Mouse (Mus musculus) embryo, embryonic 10.5 days (tissue): ENCODE data around the gene Tnrc6a.
A peak's percentile ranks its signal among the peaks of the same experiment; 100 is the strongest.

Experiments
- DNase-seq: peaks from one replicate; pipeline ENCODE4 v3.0.0-alpha.2; 2015; ENCODE audit warnings: low spot score

The Tnrc6a gene

DNA sequence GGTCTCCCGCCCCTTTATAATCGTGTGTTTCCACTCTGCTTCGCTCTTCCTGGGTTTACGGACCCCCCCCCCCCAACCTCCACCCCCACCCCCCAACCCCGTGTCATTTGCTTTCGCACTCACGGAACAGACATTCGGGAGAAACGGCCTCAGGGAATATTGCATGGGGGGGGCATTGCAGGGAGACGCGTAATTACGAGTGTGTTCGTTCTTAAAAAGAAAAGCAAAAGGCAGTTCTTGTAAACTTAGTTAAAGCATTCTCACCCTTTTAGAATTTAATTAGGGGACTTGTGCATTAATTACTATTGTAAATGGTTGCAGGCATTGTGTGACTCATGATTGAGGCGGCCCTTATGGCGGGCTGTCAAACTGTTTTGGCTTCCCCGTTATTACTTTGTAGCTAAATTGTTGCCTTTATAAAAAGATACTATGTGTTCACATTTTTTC, 1.1 kb downstream of the Tnrc6a start:
- DNase-seq, result peak; percentile 48

DNA sequence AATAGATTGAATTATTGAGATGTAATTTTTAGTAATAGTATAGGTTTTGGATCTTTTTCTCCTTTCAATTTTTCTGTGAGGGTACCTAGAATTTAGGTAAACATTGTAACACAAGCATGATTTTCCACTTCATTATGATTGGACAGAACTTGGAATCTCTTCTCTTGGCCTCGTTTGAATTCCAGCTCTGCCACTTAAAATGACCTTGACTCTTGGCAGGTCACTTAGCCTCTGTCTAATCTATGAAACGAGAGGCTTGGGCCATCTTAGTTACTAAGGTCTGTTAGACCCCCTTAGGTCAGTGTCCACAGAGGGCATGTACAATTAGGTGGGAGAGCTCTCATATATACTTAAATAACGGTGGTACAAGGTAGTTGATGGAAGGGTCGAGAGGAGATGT, 2.4 kb downstream of the Tnrc6a start:
- no peak for DNase-seq

DNA sequence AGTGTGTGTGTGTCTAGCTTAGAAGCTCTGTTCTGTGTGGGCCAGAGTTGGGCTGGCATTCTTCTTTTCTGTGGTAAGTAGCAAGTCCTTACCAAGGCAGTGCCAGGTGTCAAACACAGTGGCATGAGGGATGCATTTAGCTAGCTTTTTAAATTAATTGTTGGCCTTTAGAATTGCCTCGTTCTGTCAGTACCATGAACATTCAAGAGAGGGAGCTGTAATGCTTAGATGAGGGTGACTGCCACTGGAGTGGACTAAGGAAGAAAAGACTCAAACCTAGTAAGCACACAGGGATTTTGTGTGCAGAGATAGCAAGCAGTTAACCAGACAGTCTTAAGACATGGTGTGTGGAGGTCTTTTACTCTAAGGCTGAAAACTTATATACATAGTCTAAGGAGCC, 3.6 kb downstream of the Tnrc6a start:
- no peak for DNase-seq

DNA sequence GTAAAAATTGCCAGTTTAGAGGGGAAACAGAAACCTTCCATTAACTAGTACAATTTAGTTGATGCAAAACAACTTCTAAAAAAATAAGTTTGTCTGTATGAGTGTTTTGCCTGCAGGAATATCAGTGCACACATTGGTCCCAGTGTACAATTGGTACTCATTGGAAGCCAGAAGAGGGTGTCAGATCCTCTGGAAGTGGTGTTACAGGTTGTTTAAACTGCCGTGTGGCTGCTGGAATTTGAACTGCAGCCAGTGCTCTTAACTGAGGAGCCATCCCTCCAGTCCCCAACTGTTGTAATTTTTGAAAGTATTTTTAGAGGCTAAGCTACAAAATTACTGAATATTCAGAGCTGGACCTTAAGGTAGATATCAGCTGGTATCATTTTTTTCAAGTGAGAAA, 4.3 kb downstream of the Tnrc6a start:
- DNase-seq, result no peak

DNA sequence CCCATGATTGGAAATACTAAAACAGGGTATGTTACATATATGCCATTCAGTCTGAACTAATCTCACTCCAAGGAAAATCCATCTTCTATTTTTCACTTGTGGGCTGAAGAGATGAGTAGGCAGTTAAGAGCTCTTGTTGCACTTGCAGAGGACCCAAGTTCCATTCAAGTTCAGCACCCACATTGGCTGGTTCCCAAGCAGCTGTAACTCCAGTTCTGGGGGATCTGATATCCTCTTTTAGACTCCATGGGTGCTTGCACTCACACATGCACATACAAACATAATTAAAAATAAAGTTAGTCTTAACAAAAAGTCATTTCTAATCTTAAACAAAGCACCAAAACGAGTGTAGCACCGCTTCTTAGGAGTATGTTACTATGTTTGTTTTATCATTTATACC, 5.4 kb downstream of the Tnrc6a start:
- DNase-seq, result no peak

DNA sequence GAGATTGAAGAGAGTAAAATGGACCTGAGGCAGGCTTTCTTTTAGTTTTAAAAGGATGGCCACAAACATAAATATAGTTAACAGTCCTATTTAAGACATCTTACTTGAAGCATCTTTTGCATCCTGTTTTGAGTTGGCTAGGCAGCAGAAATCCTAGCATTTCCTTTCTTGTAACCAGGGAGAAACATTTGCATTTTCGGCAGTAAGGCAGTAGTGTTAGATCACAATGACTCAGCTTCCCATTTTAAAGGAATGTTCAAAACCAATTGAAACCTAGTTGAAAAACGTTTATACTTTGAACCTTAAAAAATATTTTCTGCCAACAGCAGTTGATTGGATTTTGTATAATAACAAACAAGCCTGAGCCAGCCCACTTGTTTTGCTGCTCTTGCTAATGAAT, 6.5 kb downstream of the Tnrc6a start:
- DNase-seq, result no peak

DNA sequence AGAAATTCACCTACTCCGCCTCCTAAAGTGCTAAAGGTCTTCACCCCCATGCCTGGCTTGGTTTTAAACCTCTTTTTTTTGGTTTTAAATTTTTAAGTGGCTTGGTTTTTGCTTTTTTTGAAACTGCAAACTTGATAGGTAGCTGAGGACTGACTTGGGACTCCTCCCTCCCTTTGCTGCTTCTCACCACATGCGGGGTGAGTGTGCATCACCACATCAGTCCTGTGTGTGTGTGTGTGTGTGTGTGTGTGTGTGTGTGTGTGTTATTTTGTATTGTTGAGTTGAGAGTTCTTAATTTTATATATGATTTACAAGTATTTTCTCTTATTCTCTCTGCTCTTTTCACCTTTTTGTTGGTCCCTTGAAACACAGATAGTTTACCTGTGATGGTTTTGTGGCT, 8.7 kb downstream of the Tnrc6a start:
- no peak for DNase-seq

DNA sequence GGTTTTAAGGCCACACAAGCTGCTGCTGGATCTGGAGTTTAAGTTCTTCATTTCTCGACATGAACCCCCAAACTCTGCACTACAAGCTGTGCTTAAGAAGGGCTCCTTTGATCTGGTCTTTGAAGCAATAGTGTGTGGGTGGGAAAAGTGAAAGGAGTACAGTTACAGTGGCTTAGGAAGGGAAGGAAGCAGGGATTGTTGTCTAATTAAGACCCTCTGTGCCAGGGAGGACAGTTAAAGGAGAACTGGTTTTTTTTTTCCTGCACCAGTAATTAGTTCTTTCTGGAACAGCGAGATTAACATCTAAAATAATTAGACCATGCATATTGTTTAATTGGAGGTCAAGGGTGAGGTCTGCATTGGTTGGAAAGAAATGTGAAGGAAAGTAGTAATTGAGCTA, 11.2 kb downstream of the Tnrc6a start:
- peak; percentile 6 for DNase-seq

DNA sequence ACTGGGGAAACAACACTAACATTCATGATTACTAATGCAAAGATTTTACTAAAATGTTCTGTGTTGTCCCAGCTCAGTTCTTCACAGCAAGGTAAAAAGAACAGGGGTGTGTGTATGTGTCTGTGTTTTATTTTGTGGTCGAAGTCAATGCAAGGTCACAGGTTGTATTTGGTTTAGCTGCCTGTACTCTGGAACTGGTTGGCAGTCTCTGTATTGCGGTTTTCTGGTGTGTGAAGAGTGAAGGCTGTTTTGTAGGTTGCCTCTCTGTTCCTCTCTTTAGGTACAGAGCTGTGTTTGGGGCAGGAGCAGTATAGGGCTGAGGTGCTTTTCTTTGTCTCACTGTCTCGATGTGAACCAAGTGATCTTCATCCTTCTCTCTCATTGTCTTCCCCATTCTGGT, 12.0 kb downstream of the Tnrc6a start:
- DNase-seq, result no peak

DNA sequence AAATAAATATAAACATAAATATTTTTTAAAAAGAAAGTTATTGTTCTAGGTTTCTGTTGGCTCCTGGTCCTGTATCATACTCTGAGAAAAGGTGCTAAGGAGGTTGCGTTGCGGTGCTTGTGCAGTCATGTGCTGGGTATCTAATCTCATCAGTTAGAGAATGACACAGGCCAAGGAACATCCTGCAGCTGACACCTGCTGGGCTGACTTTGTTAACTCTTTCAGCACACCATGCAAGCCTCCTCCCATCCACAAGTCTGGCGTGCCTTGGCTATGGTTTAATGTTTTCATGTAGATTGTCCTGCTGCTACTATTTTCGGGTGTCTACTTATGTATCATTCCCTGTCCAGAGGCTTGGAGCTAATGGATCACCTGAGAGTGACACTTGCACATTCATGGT, 14.3 kb downstream of the Tnrc6a start:
- DNase-seq, result no peak

DNA sequence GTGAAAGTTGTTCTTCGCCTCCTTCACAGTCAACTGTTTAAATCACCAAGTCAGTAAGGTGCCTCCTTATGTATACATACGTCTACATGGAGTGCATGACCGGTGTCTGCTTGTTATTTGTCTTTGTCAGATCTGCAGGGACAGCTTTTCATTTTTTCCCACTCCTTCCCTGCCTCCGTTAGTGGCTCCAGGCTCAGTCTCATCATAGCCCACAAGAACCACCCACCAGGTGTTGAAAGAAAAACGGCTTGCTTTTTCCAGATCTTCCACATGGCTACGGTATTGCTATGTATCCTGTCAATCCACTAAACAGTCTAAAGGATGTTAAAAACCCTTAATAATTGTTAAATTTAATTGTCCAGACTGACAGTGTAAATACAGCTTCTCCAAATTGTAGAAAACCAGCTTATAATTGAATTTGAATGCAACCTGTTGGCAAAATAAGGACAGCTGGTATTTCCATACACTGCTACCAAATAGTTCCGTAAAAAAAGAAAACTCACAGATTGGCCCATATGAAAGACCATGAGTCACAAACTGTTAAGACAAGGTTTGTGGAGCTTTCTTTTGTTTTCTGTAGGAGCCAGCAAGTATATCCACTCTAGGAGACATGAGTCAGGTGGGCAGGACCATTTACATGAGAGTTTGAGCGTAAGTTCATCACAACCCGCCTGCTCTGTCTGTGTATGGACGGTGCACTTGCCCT, 22.6 kb downstream of the Tnrc6a start:
- no peak for DNase-seq

DNA sequence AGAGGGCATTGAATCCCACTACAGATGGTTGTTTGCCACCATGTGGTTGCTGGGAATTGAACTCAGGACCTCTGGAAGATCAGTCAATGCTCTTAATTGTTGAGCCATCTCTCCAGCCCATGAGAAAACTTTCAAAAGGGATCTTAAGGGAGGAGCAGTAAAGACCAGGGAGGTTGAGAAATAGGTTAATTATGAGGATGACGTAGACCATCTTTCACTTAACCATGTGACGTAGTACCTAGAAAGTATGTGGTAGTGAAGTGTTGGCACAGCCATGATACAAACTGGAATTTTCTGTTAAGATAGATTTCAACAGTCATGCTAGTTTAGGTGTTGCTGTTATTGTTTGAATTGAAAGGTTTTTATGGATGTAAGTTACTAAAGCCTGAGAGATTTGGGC, 24.1 kb downstream of the Tnrc6a start:
- no peak for DNase-seq

DNA sequence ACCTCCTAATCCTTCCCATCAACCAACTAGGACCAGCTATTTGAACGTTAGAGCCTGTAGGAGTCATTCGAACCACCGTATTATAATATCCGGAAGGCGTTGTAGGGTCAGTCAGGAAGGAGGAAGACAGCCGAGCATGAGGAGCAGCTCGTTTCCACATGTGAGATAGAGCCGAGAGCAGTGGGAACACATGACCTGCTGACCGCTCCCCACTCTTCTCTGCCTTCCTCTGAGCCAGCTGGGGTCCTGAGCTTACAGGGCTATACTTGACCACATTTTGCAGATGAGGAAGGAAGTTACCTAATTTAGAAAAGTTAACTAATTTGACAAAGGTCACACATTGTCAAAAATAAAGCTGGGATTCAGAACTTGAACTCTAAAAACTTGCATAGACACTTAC, 25.2 kb downstream of the Tnrc6a start:
- no peak for DNase-seq

DNA sequence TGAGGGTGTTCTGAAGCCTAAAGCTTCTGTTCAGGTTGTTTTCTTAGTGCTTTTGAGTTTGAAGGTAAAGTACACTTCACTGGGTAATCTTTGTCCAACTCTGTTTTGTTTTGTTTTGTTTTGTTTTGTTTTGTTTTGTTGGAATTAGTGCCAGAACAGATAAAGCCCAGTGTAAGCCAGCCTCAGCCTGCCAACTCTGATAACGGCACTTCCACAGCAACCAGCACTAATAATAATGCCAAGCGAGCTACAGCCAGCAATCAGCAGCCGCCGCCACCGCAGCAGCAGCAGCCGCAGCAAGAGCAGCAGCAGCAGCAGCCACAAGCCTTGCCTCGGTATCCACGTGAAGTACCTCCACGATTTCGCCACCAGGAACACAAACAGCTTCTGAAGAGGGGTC, 38.7 kb downstream of the Tnrc6a start:
- DNase-seq, result no peak

DNA sequence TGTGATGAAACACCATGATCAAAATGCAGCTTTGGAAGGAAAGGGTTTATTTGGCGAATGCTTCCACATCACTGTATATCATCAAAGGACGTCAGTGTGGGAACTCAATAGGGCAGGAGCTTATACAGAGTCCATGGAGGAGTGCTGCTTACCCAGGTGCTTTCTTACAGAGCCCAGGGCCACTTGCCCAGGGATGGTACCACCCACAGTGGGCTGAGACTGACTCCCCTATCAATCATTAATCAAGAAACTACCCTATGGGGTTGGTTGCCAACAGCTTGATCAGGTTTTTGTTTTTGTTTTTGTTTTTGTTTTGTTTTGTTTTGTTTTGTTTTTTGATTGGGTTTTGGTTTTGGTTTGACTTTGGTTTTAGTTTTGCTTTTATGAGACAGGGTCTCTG, 43.8 kb downstream of the Tnrc6a start:
- no peak for DNase-seq

DNA sequence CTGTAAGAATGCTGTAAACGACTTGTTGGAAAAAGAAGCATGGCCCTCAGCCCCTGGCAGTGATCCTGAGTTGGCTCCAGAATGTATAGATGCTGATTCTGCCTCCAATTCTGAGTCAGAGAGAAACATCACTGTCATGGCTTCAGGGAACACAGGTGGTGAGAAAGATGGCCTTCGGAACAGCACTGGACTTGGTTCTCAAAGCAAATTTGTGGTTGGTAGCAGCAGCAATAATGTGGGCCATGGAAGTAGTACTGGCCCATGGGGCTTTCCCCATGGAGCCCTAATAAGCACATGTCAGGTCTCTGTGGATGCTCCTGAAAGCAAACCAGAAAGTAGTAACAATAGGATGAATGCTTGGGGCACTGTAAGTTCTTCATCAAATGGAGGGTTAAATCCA, 45.9 kb downstream of the Tnrc6a start:
- DNase-seq, result no peak

DNA sequence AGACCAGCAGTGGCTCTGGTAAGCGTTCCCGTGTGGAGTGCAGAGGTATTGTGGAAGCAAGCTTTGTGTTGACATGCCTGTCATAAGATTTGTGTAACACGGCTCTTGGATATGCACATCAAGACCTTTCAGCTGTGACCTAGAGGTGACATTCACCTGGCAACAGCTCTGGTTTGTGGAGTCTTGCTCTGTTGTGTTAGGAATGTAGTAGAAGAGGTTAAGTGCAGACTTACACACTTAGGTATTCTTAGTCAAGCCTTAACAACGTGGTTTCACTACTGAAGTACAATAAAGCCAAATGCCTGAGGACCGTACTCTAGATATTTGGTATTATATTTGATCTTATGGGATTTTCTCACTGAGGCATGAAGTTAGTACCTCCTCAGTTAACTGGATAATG, 48.4 kb downstream of the Tnrc6a start:
- DNase-seq, result peak; percentile 15

DNA sequence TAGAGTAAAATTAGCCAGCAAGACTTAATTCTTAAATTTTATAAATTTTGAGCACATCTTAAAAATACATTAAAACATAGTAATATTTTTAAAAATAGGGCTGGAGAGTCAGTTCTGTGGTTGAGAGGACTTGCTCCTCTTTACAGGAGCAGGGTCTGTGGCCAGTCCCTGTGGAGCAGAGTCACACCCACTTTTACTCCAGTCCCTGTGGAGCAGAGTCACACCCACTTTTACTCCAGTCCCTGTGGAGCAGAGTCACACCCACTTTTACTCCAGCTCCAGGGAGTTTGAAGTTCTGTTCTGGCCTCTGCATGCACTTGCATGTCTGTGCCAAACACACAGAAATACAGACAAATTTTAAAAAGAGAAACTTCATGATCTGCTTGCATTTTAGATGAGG, 53.5 kb downstream of the Tnrc6a start:
- no peak for DNase-seq

DNA sequence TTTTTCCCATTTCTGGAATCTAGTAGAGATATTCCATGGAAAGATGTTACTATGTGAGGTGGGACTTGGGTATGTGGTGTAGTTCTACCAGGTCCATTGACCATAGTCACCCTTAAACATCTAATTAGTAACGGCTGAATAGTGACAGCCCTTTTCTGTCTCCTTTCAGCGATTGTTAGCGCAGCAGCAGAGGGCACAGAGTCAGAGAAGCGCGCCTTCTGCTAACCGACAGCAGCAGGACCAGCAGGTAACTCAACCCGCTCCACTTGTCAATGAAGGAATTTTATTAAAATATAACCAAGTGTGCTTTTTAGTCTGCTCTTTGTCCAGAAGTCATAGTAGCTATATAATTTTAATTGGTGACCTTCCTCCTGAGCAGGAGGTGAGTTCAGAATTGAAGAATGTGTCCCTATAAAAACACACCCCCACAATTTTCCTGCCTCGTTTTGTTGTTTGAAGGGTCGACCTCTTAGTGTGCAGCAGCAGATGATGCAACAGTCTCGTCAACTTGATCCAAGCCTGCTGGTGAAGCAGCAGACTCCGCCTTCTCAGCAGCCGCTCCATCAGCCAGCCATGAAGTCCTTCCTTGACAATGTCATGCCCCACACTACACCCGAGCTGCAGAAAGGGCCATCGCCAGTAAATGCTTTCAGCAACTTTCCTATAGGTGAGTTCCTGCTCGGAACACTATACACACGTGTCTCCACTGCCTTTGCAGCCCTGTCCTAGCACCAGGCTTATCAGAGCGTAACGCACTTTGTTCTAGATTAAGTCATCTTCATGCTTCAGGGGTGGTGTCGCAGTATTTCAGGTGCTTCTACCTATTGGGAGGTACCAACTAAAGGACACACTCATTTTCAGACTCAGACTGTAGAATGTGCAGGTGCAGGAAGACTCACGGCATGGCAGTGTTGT, 58.4 kb downstream of the Tnrc6a start:
- no peak for DNase-seq

DNA sequence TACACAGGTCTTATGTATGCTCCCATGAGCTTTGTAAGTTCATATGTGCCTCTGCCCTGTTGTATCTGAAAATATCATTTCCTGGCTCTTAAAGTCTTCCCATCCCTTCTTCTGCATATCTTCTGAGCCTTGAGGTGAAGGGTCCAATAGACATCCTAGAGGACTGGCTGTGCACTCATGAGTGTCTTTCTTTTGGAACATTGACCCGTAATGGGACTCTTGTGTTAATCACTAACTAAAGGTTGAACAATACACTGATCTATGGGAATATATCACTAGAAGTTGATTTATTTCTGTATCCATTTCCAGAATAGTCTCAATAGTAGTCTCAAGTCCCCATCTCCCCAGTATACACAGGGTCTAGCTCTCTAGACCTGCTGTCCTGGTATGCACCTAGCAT, 61.2 kb downstream of the Tnrc6a start:
- DNase-seq, result no peak

DNA sequence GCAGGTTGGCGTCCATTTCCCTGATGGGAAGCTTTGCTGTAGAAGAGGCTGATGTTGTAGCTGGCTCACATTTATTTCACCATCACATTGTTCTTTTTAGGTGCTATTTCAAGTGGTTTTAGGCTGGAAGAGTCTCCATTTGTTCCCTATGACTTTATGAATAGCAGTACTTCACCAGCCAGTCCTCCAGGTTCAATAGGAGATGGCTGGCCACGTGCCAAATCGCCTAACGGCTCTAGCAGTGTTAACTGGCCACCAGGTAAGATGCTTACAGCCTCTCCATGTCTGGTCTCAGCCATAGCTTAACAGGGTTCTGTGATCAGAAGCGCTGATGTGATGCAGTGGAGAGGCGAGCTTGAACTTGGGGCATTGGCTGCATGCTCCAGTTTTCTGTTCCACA, 62.8 kb downstream of the Tnrc6a start:
- DNase-seq, result no peak

DNA sequence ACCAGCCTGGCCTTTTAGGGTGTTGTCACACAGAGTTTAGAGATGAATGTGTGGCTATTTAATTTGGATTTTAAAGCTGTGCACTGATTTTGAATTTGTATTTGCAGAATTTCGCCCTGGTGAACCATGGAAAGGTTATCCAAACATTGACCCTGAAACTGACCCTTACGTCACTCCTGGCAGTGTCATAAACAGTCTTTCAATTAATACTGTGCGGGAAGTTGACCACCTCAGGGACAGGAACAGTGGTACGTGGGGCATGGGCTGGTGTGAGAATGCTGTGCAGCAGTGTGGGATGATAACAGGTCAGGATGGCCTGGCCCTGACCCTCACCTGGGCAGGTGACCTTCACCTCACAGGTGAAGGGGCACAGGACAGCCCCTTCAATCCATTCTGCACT, 63.6 kb downstream of the Tnrc6a start:
- no peak for DNase-seq

DNA sequence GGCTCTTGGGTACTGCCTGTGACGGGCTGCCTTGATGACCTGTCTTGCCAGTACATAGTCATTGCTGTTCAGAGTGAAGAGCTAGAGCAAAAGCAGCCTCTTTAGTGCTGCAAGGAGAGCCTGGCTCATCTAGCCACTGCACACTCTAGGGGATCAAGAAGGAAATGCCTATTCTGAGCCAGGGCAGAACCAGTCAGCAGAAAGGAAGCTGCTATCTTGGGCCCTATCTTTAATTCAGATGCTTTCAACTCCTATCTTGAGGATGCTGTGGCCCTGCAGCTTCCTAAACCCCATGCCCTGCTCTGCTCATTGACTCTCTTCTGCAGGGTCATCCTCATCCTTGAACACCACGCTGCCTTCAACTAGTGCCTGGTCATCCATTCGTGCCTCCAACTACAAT, 64.8 kb downstream of the Tnrc6a start:
- no peak for DNase-seq

DNA sequence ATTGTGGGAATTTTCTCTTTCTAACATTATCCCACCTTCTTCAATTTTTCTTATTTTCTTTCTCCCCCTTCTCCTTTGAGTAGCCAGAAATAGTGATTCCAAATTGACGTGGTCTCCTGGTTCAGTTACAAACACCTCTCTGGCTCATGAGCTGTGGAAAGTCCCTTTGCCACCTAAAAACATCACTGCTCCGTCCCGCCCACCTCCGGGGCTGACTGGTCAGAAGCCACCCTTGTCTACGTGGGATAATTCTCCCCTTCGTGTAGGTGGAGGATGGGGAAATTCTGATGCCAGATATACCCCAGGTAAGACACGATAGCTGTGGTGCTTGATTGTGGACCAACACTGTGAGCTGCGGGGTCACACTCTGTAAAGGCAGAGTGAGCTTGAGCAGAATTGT, 66.1 kb downstream of the Tnrc6a start:
- no peak for DNase-seq
